Mouse (Mus musculus): ENCODE results near the gene Gm7137. TPM values are rescaled to one million over a fixed set of nuclear protein-coding genes. Genes with fewer than 3 reads are reported as not detected.
"Not testable (repeated sequence)": the region's sequence is repeated elsewhere in the genome, so short reads cannot be mapped to it uniquely, and the experiment has no call there.

Gene Gm7137
- polyA plus RNA-seq (2014; fragmentation: Nextera tagmentation; extraction: Ambion mirVana): not detected in 2 replicates

- ATAC-seq (ENCODE audit: low FRiP score); H3K27me3 ChIP-seq (ENCODE audit: control insufficient read depth, insufficient read depth, low read length); H3K36me3 ChIP-seq (replicated peaks; ENCODE audit: control insufficient read depth, insufficient read depth); H3K9ac ChIP-seq; DNase-seq (ENCODE audit: low spot score); H3K4me3 ChIP-seq (replicated peaks; ENCODE audit: low read length); H3K4me2 ChIP-seq (replicated peaks); H3K4me1 ChIP-seq (replicated peaks; ENCODE audit: control insufficient read depth, insufficient read depth, low read length); H3K9me3 ChIP-seq (ENCODE audit: control insufficient read depth, low read length); H3K27ac ChIP-seq: not testable (repeated sequence)
- WGBS: 83% methylated on average over 1 of the region's 1 CpGs
These were observed at the start of gene Gm7137 for GRCm38 (mm10) chr10:77787876-77788275. TSS of gene Gm7137 (minus strand) at chr10:77788200.

GRCm38 (mm10) chr10:77835647-77836046, 47.6 kb upstream of the Gm7137 start, which contains the start of gene Krtap10-10:
TSS of gene Krtap10-10 (plus strand) at chr10:77835947.
- no peak within 1 kb of the TSS for H3K27ac ChIP-seq
- ATAC-seq (ENCODE audit: low FRiP score): no peak
- H3K4me1 ChIP-seq (replicated peaks; ENCODE audit: control insufficient read depth, insufficient read depth, low read length): no peaks in the 10 kb centered on the region
- no peak within 1 kb of the TSS for H3K4me2 ChIP-seq (replicated peaks)
- no peak for DNase-seq (ENCODE audit: low spot score)
- H3K9ac ChIP-seq: no peak within 1 kb of the TSS
- 70% methylated on average over 9 of the region's 9 CpGs for WGBS
- no peak within 1 kb of the TSS for H3K4me3 ChIP-seq (replicated peaks; ENCODE audit: low read length)
- no peaks in the 10 kb centered on the region for H3K36me3 ChIP-seq (replicated peaks; ENCODE audit: control insufficient read depth, insufficient read depth)
- H3K27me3 ChIP-seq (ENCODE audit: control insufficient read depth, insufficient read depth, low read length): no peaks in the 10 kb centered on the region
- H3K9me3 ChIP-seq (ENCODE audit: control insufficient read depth, low read length): 0 out of 2 replicates have a peak, but pooled peaks cover 4% of the 10 kb centered on the region

- Histone ChIP-seq H3K9ac (no peak within 1 kb of the TSS), H3K27ac (no peak within 1 kb of the TSS), H3K9me3 (ENCODE audit: control insufficient read depth, low read length) (0 out of 2 replicates have a peak, but pooled peaks cover 5% of the 10 kb centered on the region), H3K27me3 (ENCODE audit: control insufficient read depth, insufficient read depth, low read length) (no peaks in the 10 kb centered on the region), H3K4me2 (replicated peaks) (no peak within 1 kb of the TSS), H3K4me3 (replicated peaks; ENCODE audit: low read length) (no peak within 1 kb of the TSS), H3K4me1 (replicated peaks; ENCODE audit: control insufficient read depth, insufficient read depth, low read length) (no peaks in the 10 kb centered on the region), H3K36me3 (replicated peaks; ENCODE audit: control insufficient read depth, insufficient read depth) (no peaks in the 10 kb centered on the region)
- ATAC-seq (ENCODE audit: low FRiP score) (no peak), DNase-seq (ENCODE audit: low spot score) (no peak)
- WGBS: 79% methylated on average over 6 of the region's 6 CpGs
These were observed 39.0 kb upstream of the Gm7137 start, which contains the start of gene Krtap10-4 for GRCm38 (mm10) chr10:77826951-77827350. TSS of gene Krtap10-4 (minus strand) at chr10:77827095.

- Histone ChIP-seq H3K9me3 (ENCODE audit: control insufficient read depth, low read length) (0 out of 2 replicates have a peak, but pooled peaks cover 5% of the 10 kb centered on the region), H3K4me3 (replicated peaks; ENCODE audit: low read length) (no peak overlapping the region), H3K27ac (no peak overlapping the region), H3K36me3 (replicated peaks; ENCODE audit: control insufficient read depth, insufficient read depth) (no peaks in the 10 kb centered on the region), H3K9ac (no peak overlapping the region), H3K27me3 (ENCODE audit: control insufficient read depth, insufficient read depth, low read length) (no peaks in the 10 kb centered on the region), H3K4me1 (replicated peaks; ENCODE audit: control insufficient read depth, insufficient read depth, low read length) (no peaks in the 10 kb centered on the region), H3K4me2 (replicated peaks) (no peak overlapping the region)
- DNase-seq (ENCODE audit: low spot score) (no peak), ATAC-seq (ENCODE audit: low FRiP score) (no peak)
- 45% methylated on average over 4 of the region's 4 CpGs for WGBS
These were observed 31.2 kb upstream of the Gm7137 start for GRCm38 (mm10) chr10:77819203-77819602.

- Histone ChIP-seq H3K4me3 (replicated peaks; ENCODE audit: low read length) (no peak overlapping the region), H3K27ac (no peak overlapping the region), H3K27me3 (ENCODE audit: control insufficient read depth, insufficient read depth, low read length) (no peaks in the 10 kb centered on the region), H3K36me3 (replicated peaks; ENCODE audit: control insufficient read depth, insufficient read depth) (no peaks in the 10 kb centered on the region), H3K9ac (no peak overlapping the region), H3K4me1 (replicated peaks; ENCODE audit: control insufficient read depth, insufficient read depth, low read length) (no peaks in the 10 kb centered on the region), H3K9me3 (ENCODE audit: control insufficient read depth, low read length) (0 out of 2 replicates have a peak, but pooled peaks cover 5% of the 10 kb centered on the region), H3K4me2 (replicated peaks) (no peak overlapping the region)
- no peak for DNase-seq (ENCODE audit: low spot score)
- WGBS: 100% methylated on average over 4 of the region's 4 CpGs
- ATAC-seq (ENCODE audit: low FRiP score): no peak
These were observed 30.5 kb upstream of the Gm7137 start for GRCm38 (mm10) chr10:77818523-77818922.

GRCm38 (mm10) chr10:77815514-77815913, 27.5 kb upstream of the Gm7137 start:
- no peak overlapping the region for H3K4me2 ChIP-seq (replicated peaks)
- no peak overlapping the region for H3K9ac ChIP-seq
- no peaks in the 10 kb centered on the region for H3K9me3 ChIP-seq (ENCODE audit: control insufficient read depth, low read length)
- DNase-seq (ENCODE audit: low spot score): peak; percentile 34
- H3K4me1 ChIP-seq (replicated peaks; ENCODE audit: control insufficient read depth, insufficient read depth, low read length): no peaks in the 10 kb centered on the region
- no peaks in the 10 kb centered on the region for H3K27me3 ChIP-seq (ENCODE audit: control insufficient read depth, insufficient read depth, low read length)
- no peaks in the 10 kb centered on the region for H3K36me3 ChIP-seq (replicated peaks; ENCODE audit: control insufficient read depth, insufficient read depth)
- H3K27ac ChIP-seq: no peak overlapping the region
- no peak for ATAC-seq (ENCODE audit: low FRiP score)
- WGBS: 25% methylated on average over 5 of the region's 5 CpGs
- H3K4me3 ChIP-seq (replicated peaks; ENCODE audit: low read length): no peak overlapping the region

GRCm38 (mm10) chr10:77814382-77814781, 26.4 kb upstream of the Gm7137 start, which contains the start of gene Gm2696:
TSS of gene Gm2696 (plus strand) at chr10:77814682.
- H3K4me1 ChIP-seq (replicated peaks; ENCODE audit: control insufficient read depth, insufficient read depth, low read length): no peaks in the 10 kb centered on the region
- H3K9ac ChIP-seq: no peak within 1 kb of the TSS
- H3K36me3 ChIP-seq (replicated peaks; ENCODE audit: control insufficient read depth, insufficient read depth): no peaks in the 10 kb centered on the region
- H3K4me3 ChIP-seq (replicated peaks; ENCODE audit: low read length): no peak within 1 kb of the TSS
- ATAC-seq (ENCODE audit: low FRiP score): no peak
- H3K9me3 ChIP-seq (ENCODE audit: control insufficient read depth, low read length): no peaks in the 10 kb centered on the region
- H3K27me3 ChIP-seq (ENCODE audit: control insufficient read depth, insufficient read depth, low read length): no peaks in the 10 kb centered on the region
- H3K27ac ChIP-seq: no peak within 1 kb of the TSS
- no peak for DNase-seq (ENCODE audit: low spot score)
- H3K4me2 ChIP-seq (replicated peaks): no peak within 1 kb of the TSS
- WGBS: 53% methylated on average over 4 of the region's 4 CpGs

GRCm38 (mm10) chr10:77811743-77812142, 23.7 kb upstream of the Gm7137 start, which contains the start of gene Gm9507:
TSS of gene Gm9507 (minus strand) at chr10:77811843.
- ATAC-seq (ENCODE audit: low FRiP score) (no peak), DNase-seq (ENCODE audit: low spot score) (no peak)
- Histone ChIP-seq H3K27ac (no peak within 1 kb of the TSS), H3K4me3 (replicated peaks; ENCODE audit: low read length) (no peak within 1 kb of the TSS), H3K9ac (no peak within 1 kb of the TSS), H3K27me3 (ENCODE audit: control insufficient read depth, insufficient read depth, low read length) (no peaks in the 10 kb centered on the region), H3K4me2 (replicated peaks) (no peak within 1 kb of the TSS), H3K9me3 (ENCODE audit: control insufficient read depth, low read length) (no peaks in the 10 kb centered on the region), H3K4me1 (replicated peaks; ENCODE audit: control insufficient read depth, insufficient read depth, low read length) (no peaks in the 10 kb centered on the region), H3K36me3 (replicated peaks; ENCODE audit: control insufficient read depth, insufficient read depth) (no peaks in the 10 kb centered on the region)
- 70% methylated on average over 5 of the region's 5 CpGs for WGBS

- no peaks in the 10 kb centered on the region for H3K27me3 ChIP-seq (ENCODE audit: control insufficient read depth, insufficient read depth, low read length)
- 88% methylated on average over 3 of the region's 3 CpGs for WGBS
- no peaks in the 10 kb centered on the region for H3K36me3 ChIP-seq (replicated peaks; ENCODE audit: control insufficient read depth, insufficient read depth)
These were observed 16.1 kb upstream of the Gm7137 start for GRCm38 (mm10) chr10:77804095-77804494.

More at GRCm38 (mm10) chr10:77804095-77804494, 16.1 kb upstream of the Gm7137 start:
- Histone ChIP-seq H3K27ac (no peak overlapping the region), H3K9me3 (ENCODE audit: control insufficient read depth, low read length) (no peaks in the 10 kb centered on the region), H3K4me1 (replicated peaks; ENCODE audit: control insufficient read depth, insufficient read depth, low read length) (no peaks in the 10 kb centered on the region), H3K4me3 (replicated peaks; ENCODE audit: low read length) (no peak overlapping the region), H3K9ac (no peak overlapping the region), H3K4me2 (replicated peaks) (no peak overlapping the region)
- no peak for ATAC-seq (ENCODE audit: low FRiP score)
- no peak for DNase-seq (ENCODE audit: low spot score)
